Mouse (Mus musculus) embryonic facial prominence, embryonic 13.5 days (tissue): Measurements from ENCODE around the gene AU018091. TPM values are rescaled to one million over a fixed set of nuclear protein-coding genes. Genes with fewer than 3 reads are reported as not detected.
"Not testable (repeated sequence)": the region's sequence is repeated elsewhere in the genome, so short reads cannot be mapped to it uniquely, and the experiment has no call there.

Source experiments
- ATAC-seq: fragments of 200-750 bp; cut with Nextera tagmentation; 2 replicates; pipeline ENCODE4 v1.8.0; 2017; ENCODE audit warnings: low read depth; ENCODE audit not compliant: insufficient number of reproducible peaks, insufficient read depth, low FRiP score, low TSS enrichment
- H3K27ac ChIP-seq: fragments of 300-500 bp; sonication (generic); 2 replicates; pipeline ENCODE4 v1.5.1; 2015; ENCODE audit warnings: moderate library complexity, mild to moderate bottlenecking, inconsistent platforms
- H3K27me3 ChIP-seq: fragments of 300-500 bp; sonication (generic); 2 replicates; pipeline ENCODE4 v1.6.1; 2015; ENCODE audit warnings: mild to moderate bottlenecking, inconsistent platforms
- H3K36me3 ChIP-seq: fragments of 300-500 bp; sonication (generic); 2 replicates; pipeline ENCODE4 v1.6.1; 2015; ENCODE audit warnings: mild to moderate bottlenecking, inconsistent platforms
- H3K4me1 ChIP-seq: fragments of 300-500 bp; sonication (generic); 2 replicates; pipeline ENCODE4 v1.6.1; 2015; ENCODE audit warnings: inconsistent platforms
- H3K4me2 ChIP-seq: fragments of 300-500 bp; sonication (generic); 2 replicates; pipeline ENCODE4 v1.6.1; 2015; ENCODE audit warnings: moderate library complexity, mild to moderate bottlenecking, inconsistent platforms
- H3K4me3 ChIP-seq: fragments of 300-500 bp; sonication (generic); 2 replicates; pipeline ENCODE4 v1.5.1; 2015; ENCODE audit warnings: mild to moderate bottlenecking, inconsistent platforms
- H3K9ac ChIP-seq: fragments of 300-500 bp; sonication (generic); 2 replicates; pipeline ENCODE4 v1.6.1; 2015; ENCODE audit warnings: mild to moderate bottlenecking, inconsistent platforms
- H3K9me3 ChIP-seq: fragments of 300-500 bp; sonication (generic); 2 replicates; pipeline ENCODE4 v1.6.1; 2016; ENCODE audit warnings: inconsistent platforms
- whole genome bisulfite sequencing: fragments of 180-500 bp; shearing (Covaris S2); methylation state at CpG from one replicate; pipeline ENCODE4 v1.1.7; 2015; ENCODE audit warnings: mixed read lengths; 5-methylcytosine and 5-hydroxymethylcytosine counted together
- polyA plus RNA-seq: library from polyadenylated mRNA; unstranded; fragments of >200 nt; fragmentation: Nextera tagmentation; extraction: Ambion mirVana; gene quantifications from 2 replicates; pipeline ENCODE4 v1.2.1, GENCODE M21; 2015

The AU018091 gene
- polyA plus RNA-seq, 1 experiment from 2014 or later: 0.35 TPM

DNA sequence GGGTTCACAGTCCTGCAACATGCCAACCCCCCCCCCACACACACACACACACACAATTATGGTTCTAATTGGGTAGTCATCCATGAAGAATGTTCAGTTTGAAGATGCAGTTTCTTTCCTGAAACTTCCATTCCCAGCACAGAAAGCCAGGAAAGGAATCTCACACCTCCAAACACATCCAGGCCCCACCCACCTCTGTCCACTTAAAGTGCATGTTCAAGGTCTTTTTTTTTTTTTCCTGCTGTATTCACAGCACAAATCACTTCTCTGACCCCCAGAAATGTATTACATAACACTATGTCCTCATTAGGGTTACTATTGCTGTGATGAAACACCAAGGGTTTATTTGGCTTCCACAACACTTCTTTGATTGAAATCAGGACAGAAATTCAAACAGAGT, 4.0 kb downstream of the AU018091 start:
- no peaks in the 10 kb centered on the region for H3K4me1 ChIP-seq
- no peak overlapping the region for H3K9ac ChIP-seq
- no peak overlapping the region for H3K27ac ChIP-seq
- H3K36me3 ChIP-seq: no peaks in the 10 kb centered on the region
- 0 out of 2 replicates have a peak, but pooled peaks cover 2% of the 10 kb centered on the region for H3K9me3 ChIP-seq
- no peak overlapping the region for H3K4me3 ChIP-seq
- no peak for ATAC-seq
- H3K4me2 ChIP-seq: no peak overlapping the region
- H3K27me3 ChIP-seq: no peaks in the 10 kb centered on the region

- no peak overlapping the region for H3K4me3 ChIP-seq
- no peaks in the 10 kb centered on the region for H3K27me3 ChIP-seq
- H3K27ac ChIP-seq: no peak overlapping the region
- H3K9ac ChIP-seq: no peak overlapping the region
- 0 out of 2 replicates have a peak, but pooled peaks cover 2% of the 10 kb centered on the region for H3K9me3 ChIP-seq
- H3K4me2 ChIP-seq: no peak overlapping the region
- 82% methylated on average over 6 of the region's 6 CpGs for WGBS
- no peaks in the 10 kb centered on the region for H3K4me1 ChIP-seq
- ATAC-seq: no peak
- no peaks in the 10 kb centered on the region for H3K36me3 ChIP-seq
These were observed 4.6 kb downstream of the AU018091 start for GRCm38 (mm10) chr7:3164381-3164780.

GRCm38 (mm10) chr7:3150376-3150775, 18.6 kb downstream of the AU018091 start:
- 75% methylated on average over 1 of the region's 1 CpGs for WGBS

GRCm38 (mm10) chr7:3146072-3146471, 22.9 kb downstream of the AU018091 start:
- H3K27me3 ChIP-seq: no peaks in the 10 kb centered on the region
- no peak overlapping the region for H3K4me3 ChIP-seq
- H3K27ac ChIP-seq: no peak overlapping the region
- no peaks in the 10 kb centered on the region for H3K4me1 ChIP-seq
- peaks cover 6% of the 10 kb centered on the region for H3K9me3 ChIP-seq
- H3K4me2 ChIP-seq: no peak overlapping the region
- ATAC-seq: no peak
- no peak overlapping the region for H3K9ac ChIP-seq
- no peaks in the 10 kb centered on the region for H3K36me3 ChIP-seq

More at GRCm38 (mm10) chr7:3150376-3150775, 18.6 kb downstream of the AU018091 start:
- H3K4me3 ChIP-seq: no peak overlapping the region
- no peaks in the 10 kb centered on the region for H3K27me3 ChIP-seq
- no peak overlapping the region for H3K27ac ChIP-seq
- no peak overlapping the region for H3K4me2 ChIP-seq
- no peaks in the 10 kb centered on the region for H3K4me1 ChIP-seq
- peaks cover 6% of the 10 kb centered on the region; the same call in 1 of the 2 replicates for H3K9me3 ChIP-seq
- no peak overlapping the region for H3K9ac ChIP-seq
- H3K36me3 ChIP-seq: no peaks in the 10 kb centered on the region
- ATAC-seq: no peak

- Histone ChIP-seq H3K27me3 (no peaks in the 10 kb centered on the region), H3K4me3 (no peak overlapping the region), H3K4me1 (no peaks in the 10 kb centered on the region), H3K4me2 (no peak overlapping the region), H3K9ac (no peak overlapping the region), H3K9me3 (no peaks in the 10 kb centered on the region; the same call in 1 of the 2 replicates), H3K36me3 (no peaks in the 10 kb centered on the region), H3K27ac (no peak overlapping the region)
- no peak for ATAC-seq
- 7% methylated on average over 1 of the region's 1 CpGs for WGBS
These were observed 25.7 kb downstream of the AU018091 start for GRCm38 (mm10) chr7:3143329-3143728.

GRCm38 (mm10) chr7:3135606-3136005, 33.4 kb downstream of the AU018091 start:
- Histone ChIP-seq H3K9ac (no peak overlapping the region), H3K36me3 (no peaks in the 10 kb centered on the region), H3K4me3 (no peak overlapping the region), H3K27ac (no peak overlapping the region), H3K27me3 (no peaks in the 10 kb centered on the region), H3K4me2 (no peak overlapping the region), H3K9me3 (peaks cover 2% of the 10 kb centered on the region; the same call in 1 of the 2 replicates), H3K4me1 (no peaks in the 10 kb centered on the region)
- WGBS: 76% methylated on average over 4 of the region's 4 CpGs
- ATAC-seq: no peak

- Histone ChIP-seq H3K4me1 (no peaks in the 10 kb centered on the region), H3K4me3 (no peak overlapping the region), H3K9me3 (peaks cover 2% of the 10 kb centered on the region; the same call in 1 of the 2 replicates), H3K36me3 (no peaks in the 10 kb centered on the region), H3K27me3 (no peaks in the 10 kb centered on the region), H3K9ac (no peak overlapping the region), H3K27ac (no peak overlapping the region), H3K4me2 (no peak overlapping the region)
- ATAC-seq: no peak
- 73% methylated on average over 1 of the region's 1 CpGs for WGBS
These were observed 34.3 kb downstream of the AU018091 start for GRCm38 (mm10) chr7:3134654-3135053.

DNA sequence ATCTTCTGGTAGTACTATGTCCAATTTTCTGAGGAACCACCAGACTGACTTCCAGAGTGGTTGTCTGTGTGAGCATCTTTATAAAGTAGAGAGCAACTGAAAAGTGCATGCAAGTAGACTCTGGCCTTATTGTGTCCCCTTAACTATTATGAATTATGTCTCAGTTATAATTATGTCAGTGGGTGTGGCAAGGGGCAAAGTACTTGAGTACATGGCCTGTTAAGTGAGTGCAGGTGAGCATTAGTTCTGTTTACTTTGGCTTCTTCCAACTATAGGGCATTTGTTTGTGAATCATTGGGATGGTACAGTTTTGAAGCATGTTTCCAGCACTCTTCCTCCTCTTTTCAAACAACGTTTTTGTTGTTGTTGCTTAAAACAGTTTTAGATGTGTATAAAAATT, 38.7 kb downstream of the AU018091 start:
- 60% methylated on average over 1 of the region's 1 CpGs for WGBS
- no peak for ATAC-seq
- H3K9ac ChIP-seq: no peak overlapping the region
- no peaks in the 10 kb centered on the region for H3K27me3 ChIP-seq
- H3K9me3 ChIP-seq: 0 out of 2 replicates have a peak, but pooled peaks cover 2% of the 10 kb centered on the region
- no peak overlapping the region for H3K27ac ChIP-seq
- no peak overlapping the region for H3K4me2 ChIP-seq
- no peaks in the 10 kb centered on the region for H3K4me1 ChIP-seq
- no peaks in the 10 kb centered on the region for H3K36me3 ChIP-seq
- no peak overlapping the region for H3K4me3 ChIP-seq

DNA sequence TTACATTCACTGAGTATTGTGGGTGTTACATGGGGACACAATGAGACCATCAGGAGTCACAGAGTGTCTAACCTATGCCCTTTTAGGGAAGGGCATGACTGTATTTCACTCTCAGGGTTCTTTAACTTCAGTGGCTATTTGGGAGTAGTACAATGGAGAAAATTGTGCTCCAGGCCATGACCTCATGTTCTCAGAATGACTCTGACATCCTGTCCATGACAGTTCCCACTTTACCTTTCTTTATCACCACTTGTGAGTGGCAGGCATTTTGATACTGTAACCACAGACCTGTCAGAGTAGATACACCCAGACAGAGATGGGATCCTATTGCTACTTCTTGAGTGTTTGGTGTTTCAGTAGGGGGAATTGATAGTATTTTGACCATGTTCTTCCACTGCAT, 40.4 kb downstream of the AU018091 start:
- H3K4me2 ChIP-seq, H3K4me3 ChIP-seq, H3K4me1 ChIP-seq, H3K9me3 ChIP-seq, H3K36me3 ChIP-seq, H3K27ac ChIP-seq, H3K27me3 ChIP-seq, H3K9ac ChIP-seq, ATAC-seq: not testable (repeated sequence)

- H3K27ac ChIP-seq, H3K27me3 ChIP-seq, H3K4me1 ChIP-seq, H3K9me3 ChIP-seq, H3K4me2 ChIP-seq, ATAC-seq, H3K36me3 ChIP-seq, H3K9ac ChIP-seq, H3K4me3 ChIP-seq: not testable (repeated sequence)
- WGBS: no CpG with 5 or more reads among the region's 6 CpGs
These were observed 57.8 kb downstream of the AU018091 start for GRCm38 (mm10) chr7:3111193-3111592.

- not testable (repeated sequence) for H3K36me3 ChIP-seq, H3K27ac ChIP-seq, H3K4me1 ChIP-seq, H3K9me3 ChIP-seq, ATAC-seq, H3K27me3 ChIP-seq, H3K9ac ChIP-seq, H3K4me2 ChIP-seq, H3K4me3 ChIP-seq
- 69% methylated on average over 13 of the region's 13 CpGs for WGBS
These were observed 62.4 kb downstream of the AU018091 start for GRCm38 (mm10) chr7:3106516-3107077.
